ENCODE assay signal across 27 mouse cellular contexts in genomic region chrX:164330766-164331165, GRCm38 (mm10). TPM values are rescaled to one million over a fixed set of nuclear protein-coding genes. Genes with fewer than 3 reads are reported as not detected.
"Had no signal": no experiment of that assay in that cellular context is flagged by ENCODE, and none has a peak within 500 bp of the region (broad histone marks: within the 10 kb centered on the region; RNA-seq: fewer than 3 reads in every experiment).

No protein-coding gene starts in this region.

- H3K4me1 ChIP-seq: embryonic facial prominence, embryonic 12.5 days; embryonic facial prominence, embryonic 13.5 days; embryonic facial prominence, embryonic 15.5 days; forebrain, embryonic 10.5 days; forebrain, embryonic 12.5 days; forebrain, embryonic 13.5 days; forebrain, embryonic 15.5 days had no signal

- H3K27me3 ChIP-seq: embryonic facial prominence, embryonic 12.5 days; embryonic facial prominence, embryonic 15.5 days; forebrain, embryonic 12.5 days; forebrain, embryonic 13.5 days; forebrain, embryonic 15.5 days had no signal

- H3K9ac ChIP-seq: embryonic facial prominence, embryonic 12.5 days; embryonic facial prominence, embryonic 13.5 days; embryonic facial prominence, embryonic 15.5 days; forebrain, embryonic 12.5 days; forebrain, embryonic 13.5 days; forebrain, embryonic 15.5 days; forebrain, postnatal 0 days had no signal

- H3K4me3 ChIP-seq: embryonic facial prominence, embryonic 12.5 days; embryonic facial prominence, embryonic 13.5 days; embryonic facial prominence, embryonic 15.5 days; erythroblast, embryonic 14.5 days; forebrain, embryonic 10.5 days; forebrain, embryonic 12.5 days; forebrain, embryonic 13.5 days; forebrain, embryonic 15.5 days; gastrocnemius, adult 2 months; heart, adult 2 months had no signal

- ATAC-seq: forebrain, embryonic 13.5 days; forebrain, embryonic 14.5 days; forebrain, embryonic 15.5 days; forebrain, embryonic 16.5 days; forebrain, postnatal 0 days had no signal

- H3K9me3 ChIP-seq: embryonic facial prominence, embryonic 12.5 days; embryonic facial prominence, embryonic 13.5 days; embryonic facial prominence, embryonic 15.5 days; forebrain, embryonic 10.5 days; forebrain, embryonic 12.5 days; forebrain, embryonic 13.5 days; forebrain, embryonic 15.5 days had no signal

- H3K27ac ChIP-seq: embryonic facial prominence, embryonic 12.5 days; embryonic facial prominence, embryonic 13.5 days; embryonic facial prominence, embryonic 15.5 days; forebrain, embryonic 10.5 days; forebrain, embryonic 12.5 days; forebrain, embryonic 13.5 days; forebrain, embryonic 15.5 days; gastrocnemius, adult 2 months; heart, adult 2 months had no signal

- H3K4me2 ChIP-seq: embryonic facial prominence, embryonic 12.5 days; embryonic facial prominence, embryonic 13.5 days; embryonic facial prominence, embryonic 15.5 days; forebrain, embryonic 12.5 days; forebrain, embryonic 13.5 days; forebrain, embryonic 15.5 days had no signal

- DNase-seq: cerebellum, adult 8-10 months; cerebellum, adult 9-10 months; cerebellum, adult 9-11 months; cerebellum, postnatal 10 days; cerebellum, postnatal 14 days; cerebellum, postnatal 25 days; cerebellum, postnatal 36 days; embryo, embryonic 11 days; forebrain, postnatal 0 days; gastrocnemius, adult 2 months; gastrocnemius, postnatal 10 days; gastrocnemius, postnatal 14 days; gastrocnemius, postnatal 25 days; gastrocnemius, postnatal 36 days; heart, adult 11 months; heart, adult 18-20 months; heart, adult 2 months had no signal

- H3K36me3 ChIP-seq: embryonic facial prominence, embryonic 12.5 days; embryonic facial prominence, embryonic 13.5 days; embryonic facial prominence, embryonic 15.5 days; forebrain, embryonic 10.5 days; forebrain, embryonic 12.5 days; forebrain, embryonic 15.5 days had no signal

RNA-seq across cellular contexts. Expression of gene Vegfd, which starts 42.4 kb away (rescaled TPM):
- polyA plus RNA-seq: erythroblast, embryonic 14.5 days had no signal
